Mouse (Mus musculus): ENCODE data around the gene Arfip2. TPM values are rescaled to one million over a fixed set of nuclear protein-coding genes. Genes with fewer than 3 reads are reported as not detected.

Arfip2 gene
- polyA plus RNA-seq, 1 experiment from 2014 or later: 66.0 TPM

DNA sequence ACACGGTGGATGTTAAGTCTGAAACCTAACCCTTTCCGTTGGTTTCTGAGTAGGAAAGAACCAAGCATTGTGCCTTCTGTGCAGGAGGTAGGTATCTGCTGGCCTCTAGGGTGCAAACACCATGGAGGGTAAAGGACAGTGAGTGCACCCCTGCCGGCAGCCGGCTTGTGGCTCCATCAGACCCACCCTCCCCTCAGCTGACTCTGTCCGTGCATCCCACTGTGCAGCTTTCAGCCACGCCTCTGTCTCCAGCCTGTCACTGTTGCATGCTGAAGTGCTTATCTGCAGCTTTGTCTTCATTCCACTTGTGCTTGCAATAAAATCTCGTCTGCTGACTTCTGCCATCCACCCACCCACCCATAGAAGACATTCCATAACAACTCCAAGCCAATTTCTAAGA, 50.1 kb downstream of the Arfip2 start:
- no peak for DNase-seq (ENCODE audit: extremely low spot score, low spot score)
- no peaks in the 10 kb centered on the region for H3K36me3 ChIP-seq (replicated peaks)
- 19% methylated on average over 7 of the region's 7 CpGs for WGBS

DNA sequence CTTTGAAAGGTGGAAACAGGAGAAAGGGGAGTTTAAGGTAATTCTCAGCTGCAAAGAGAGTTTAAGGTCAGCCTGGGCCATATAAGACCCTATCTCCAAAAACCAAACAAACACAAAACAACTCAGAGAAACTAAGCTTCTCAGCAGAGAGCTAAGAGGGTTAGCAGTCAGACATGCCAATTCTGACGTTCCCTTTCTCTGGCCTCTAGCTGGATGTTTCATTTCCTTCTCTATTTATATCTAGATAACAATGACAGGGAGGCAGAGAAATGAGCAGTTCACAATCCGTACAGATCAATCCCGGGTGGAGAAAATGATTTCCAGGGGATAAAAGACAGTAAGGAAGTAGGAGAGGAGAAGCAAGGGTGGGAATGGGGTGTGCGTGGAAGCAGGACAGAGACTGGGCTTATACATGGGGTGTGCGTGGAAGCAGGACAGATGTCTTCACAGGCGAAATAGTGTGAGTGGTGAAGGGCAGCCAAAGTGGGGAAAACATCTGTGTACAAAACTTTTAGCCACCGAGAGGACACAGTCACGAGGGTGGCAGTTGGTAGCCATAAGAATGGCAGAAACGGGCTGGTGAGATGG, 51.8 kb downstream of the Arfip2 start:
- Histone ChIP-seq H3K4me1 (no peaks in the 10 kb centered on the region), H3K36me3 (replicated peaks) (no peaks in the 10 kb centered on the region), H3K27ac (no peak overlapping the region), H3K4me3 (no peak overlapping the region), H3K9me3 (no peaks in the 10 kb centered on the region), H3K27me3 (ENCODE audit: poor library complexity, severe bottlenecking) (no peaks in the 10 kb centered on the region)
- DNase-seq (ENCODE audit: extremely low spot score, low spot score): no peak
- 74% methylated on average over 9 of the region's 9 CpGs for WGBS

More for the DNA sequence above, 50.1 kb downstream of the Arfip2 start:
- Histone ChIP-seq H3K4me3 (no peak overlapping the region), H3K4me1 (no peaks in the 10 kb centered on the region), H3K27ac (no peak overlapping the region), H3K9me3 (no peaks in the 10 kb centered on the region), H3K27me3 (ENCODE audit: poor library complexity, severe bottlenecking) (no peaks in the 10 kb centered on the region)

Other genes starting within 250 kb of the Arfip2 start
- 45.0 and 47.5 TPM in 2 replicates for gene Fam160a2, start 240.4 kb downstream of the Arfip2 start, polyA plus RNA-seq (2016; fragmentation: Nextera tagmentation; extraction: Ambion mirVana)
- gene Cnga4, start 235.8 kb downstream of the Arfip2 start, polyA plus RNA-seq (2016; fragmentation: Nextera tagmentation; extraction: Ambion mirVana): 0.06 and 0.09 TPM in 2 replicates
- 0.53 and 0.69 TPM in 2 replicates for gene Cckbr, start 214.7 kb downstream of the Arfip2 start, polyA plus RNA-seq (2016; fragmentation: Nextera tagmentation; extraction: Ambion mirVana)
- gene Cavin3, start 158.1 kb downstream of the Arfip2 start, polyA plus RNA-seq (2016; fragmentation: Nextera tagmentation; extraction: Ambion mirVana): 16.9 and 17.8 TPM in 2 replicates
- 29.0 and 29.7 TPM in 2 replicates for gene Smpd1, start 86.1 kb downstream of the Arfip2 start, polyA plus RNA-seq (2016; fragmentation: Nextera tagmentation; extraction: Ambion mirVana)
- gene Apbb1, start 58.8 kb downstream of the Arfip2 start, polyA plus RNA-seq (2016; fragmentation: Nextera tagmentation; extraction: Ambion mirVana): 105 and 106 TPM in 2 replicates
- 0.33 TPM in 1 of 2 replicates, not detected in the other for gene Hpx, start 40.3 kb downstream of the Arfip2 start, polyA plus RNA-seq (2016; fragmentation: Nextera tagmentation; extraction: Ambion mirVana)
- gene Trim3, start 6.8 kb downstream of the Arfip2 start, polyA plus RNA-seq (2016; fragmentation: Nextera tagmentation; extraction: Ambion mirVana): 25.9 and 27.8 TPM in 2 replicates
- 145 and 163 TPM in 2 replicates for gene Timm10b, start 360 bp downstream of the Arfip2 start, polyA plus RNA-seq (2016; fragmentation: Nextera tagmentation; extraction: Ambion mirVana)
- 28.9 and 38.2 TPM in 2 replicates for gene Gm45799, start 136 bp upstream of the Arfip2 start, polyA plus RNA-seq (2016; fragmentation: Nextera tagmentation; extraction: Ambion mirVana)
- gene Dnhd1, start 10.4 kb upstream of the Arfip2 start, polyA plus RNA-seq (2016; fragmentation: Nextera tagmentation; extraction: Ambion mirVana): 0.53 and 0.82 TPM in 2 replicates
- gene Ilk, start 96.2 kb upstream of the Arfip2 start, polyA plus RNA-seq (2016; fragmentation: Nextera tagmentation; extraction: Ambion mirVana): 208 and 211 TPM in 2 replicates
- gene Rrp8, start 97.0 kb upstream of the Arfip2 start, polyA plus RNA-seq (2016; fragmentation: Nextera tagmentation; extraction: Ambion mirVana): 43.5 and 46.5 TPM in 2 replicates
- gene Taf10, start 103.9 kb upstream of the Arfip2 start, polyA plus RNA-seq (2016; fragmentation: Nextera tagmentation; extraction: Ambion mirVana): 178 and 183 TPM in 2 replicates
- 60.2 and 62.6 TPM in 2 replicates for gene Tpp1, start 111.8 kb upstream of the Arfip2 start, polyA plus RNA-seq (2016; fragmentation: Nextera tagmentation; extraction: Ambion mirVana)
- 8.8 and 9.9 TPM in 2 replicates for gene Dchs1, start 147.2 kb upstream of the Arfip2 start, polyA plus RNA-seq (2016; fragmentation: Nextera tagmentation; extraction: Ambion mirVana)
- 344 and 348 TPM in 2 replicates for gene Mrpl17, start 170.7 kb upstream of the Arfip2 start, polyA plus RNA-seq (2016; fragmentation: Nextera tagmentation; extraction: Ambion mirVana)